Mouse (Mus musculus): ENCODE data around the gene Sik2. TPM values are rescaled to one million over a fixed set of nuclear protein-coding genes. Genes with fewer than 3 reads are reported as not detected.

Sik2 gene
- total RNA-seq, 2 experiments from 2014 or later, result 48.8 to 49.8 TPM

- intact Hi-C loops (cut with DNase I), result no loop called here
- no peak for DNase-seq (ENCODE audit: extremely low spot score in 1 of 2, low spot score in 2 of 2)
These were observed 83.1 kb downstream of the Sik2 start for GRCm38 (mm10) chr9:50925801-50926200.

- DNase-seq (ENCODE audit: extremely low spot score in 1 of 2, low spot score in 2 of 2), result no peak
- intact Hi-C loops (cut with DNase I), result no loop called here
These were observed 84.4 kb downstream of the Sik2 start for GRCm38 (mm10) chr9:50924454-50924853.

- no peak for DNase-seq (ENCODE audit: extremely low spot score in 1 of 2, low spot score in 2 of 2)
- intact Hi-C loops (cut with DNase I), result no loop called here
These were observed 86.3 kb downstream of the Sik2 start for GRCm38 (mm10) chr9:50922363-50923153.

GRCm38 (mm10) chr9:50920933-50921895, 87.7 kb downstream of the Sik2 start:
- intact Hi-C loops (cut with DNase I), result no loop called here
- no peak for DNase-seq (ENCODE audit: extremely low spot score in 1 of 2, low spot score in 2 of 2)

- intact Hi-C loops (cut with DNase I), result no loop called here
- DNase-seq (ENCODE audit: extremely low spot score in 1 of 2, low spot score in 2 of 2), result no peak
These were observed 89.3 kb downstream of the Sik2 start for GRCm38 (mm10) chr9:50919554-50919953.

GRCm38 (mm10) chr9:50918131-50918530, 90.7 kb downstream of the Sik2 start:
- DNase-seq (ENCODE audit: extremely low spot score in 1 of 2, low spot score in 2 of 2), result no peak

GRCm38 (mm10) chr9:50911861-50912515, 96.9 kb downstream of the Sik2 start:
- peak in 1 of 2 experiments; percentile 56 for DNase-seq (ENCODE audit: extremely low spot score in 1 of 2, low spot score in 2 of 2)
- intact Hi-C loops (cut with DNase I), result no loop called here

More at GRCm38 (mm10) chr9:50918131-50918530, 90.7 kb downstream of the Sik2 start:
- intact Hi-C loops (cut with DNase I), result no loop called here

- intact Hi-C loops (cut with DNase I), result no loop called here
- DNase-seq (ENCODE audit: extremely low spot score in 1 of 2, low spot score in 2 of 2), result no peak
These were observed 103.6 kb downstream of the Sik2 start for GRCm38 (mm10) chr9:50905321-50905720.

- no peak for DNase-seq (ENCODE audit: extremely low spot score in 1 of 2, low spot score in 2 of 2)
- intact Hi-C loops (cut with DNase I), result no loop called here
These were observed 104.6 kb downstream of the Sik2 start for GRCm38 (mm10) chr9:50904196-50904847.

GRCm38 (mm10) chr9:50900026-50900920, 108.6 kb downstream of the Sik2 start:
- no peak for DNase-seq (ENCODE audit: extremely low spot score in 1 of 2, low spot score in 2 of 2)

GRCm38 (mm10) chr9:50893665-50894064, 115.2 kb downstream of the Sik2 start:
- peak; percentile 51 to 72 for DNase-seq (ENCODE audit: extremely low spot score in 1 of 2, low spot score in 2 of 2)
- intact Hi-C loops (cut with DNase I), result no loop called here

More at GRCm38 (mm10) chr9:50900026-50900920, 108.6 kb downstream of the Sik2 start:
- intact Hi-C loops (cut with DNase I), result no loop called here

- no peak for DNase-seq (ENCODE audit: extremely low spot score in 1 of 2, low spot score in 2 of 2)
- intact Hi-C loops (cut with DNase I), result no loop called here
These were observed 118.3 kb downstream of the Sik2 start for GRCm38 (mm10) chr9:50890494-50891090.

- intact Hi-C loops (cut with DNase I), result no loop called here
- no peak for DNase-seq (ENCODE audit: extremely low spot score in 1 of 2, low spot score in 2 of 2)
These were observed 118.9 kb downstream of the Sik2 start for GRCm38 (mm10) chr9:50889964-50890363.

- DNase-seq (ENCODE audit: extremely low spot score in 1 of 2, low spot score in 2 of 2), result no peak
- intact Hi-C loops (cut with DNase I), result no loop called here
These were observed 119.7 kb downstream of the Sik2 start for GRCm38 (mm10) chr9:50889211-50889610.

- no peak for DNase-seq (ENCODE audit: extremely low spot score in 1 of 2, low spot score in 2 of 2)
- intact Hi-C loops (cut with DNase I), result no loop called here
These were observed 121.5 kb downstream of the Sik2 start for GRCm38 (mm10) chr9:50887351-50887750.

- intact Hi-C loops (cut with DNase I), result no loop called here
- no peak for DNase-seq (ENCODE audit: extremely low spot score in 1 of 2, low spot score in 2 of 2)
These were observed 122.0 kb downstream of the Sik2 start for GRCm38 (mm10) chr9:50886870-50887269.

- DNase-seq (ENCODE audit: extremely low spot score in 1 of 2, low spot score in 2 of 2), result no peak
- intact Hi-C loops (cut with DNase I), result no loop called here
These were observed 123.3 kb downstream of the Sik2 start for GRCm38 (mm10) chr9:50885600-50885987.
